Mouse (Mus musculus) forebrain, embryonic 10.5 days (tissue): Measurements from ENCODE around the gene Pla1a. TPM values are rescaled to one million over a fixed set of nuclear protein-coding genes. Genes with fewer than 3 reads are reported as not detected.

Experiments used
- DNase-seq: peaks from one replicate; pipeline ENCODE4 v3.0.0-alpha.2; 2017; ENCODE audit warnings: low spot score; ENCODE audit errors: extremely low spot score
- H3K27ac ChIP-seq: fragments of 300-500 bp; sonication (generic); 2 replicates; pipeline ENCODE4 v1.5.1; 2016; ENCODE audit warnings: mild to moderate bottlenecking
- H3K27me3 ChIP-seq: fragments of 300-500 bp; sonication (generic); 2 replicates; pipeline ENCODE4 v1.6.1; 2016; ENCODE audit warnings: mild to moderate bottlenecking; ENCODE audit not compliant: poor library complexity, severe bottlenecking
- H3K36me3 ChIP-seq: fragments of 300-500 bp; sonication (generic); replicated peaks from 2 replicates; pipeline ENCODE4 v1.6.1; 2016; ENCODE audit warnings: mild to moderate bottlenecking, moderate library complexity
- H3K4me1 ChIP-seq: fragments of 300-500 bp; sonication (generic); 2 replicates; pipeline ENCODE4 v1.6.1; 2016
- H3K4me3 ChIP-seq: fragments of 300-500 bp; sonication (generic); 2 replicates; pipeline ENCODE4 v1.5.1; 2016; ENCODE audit warnings: mild to moderate bottlenecking, moderate library complexity
- H3K9me3 ChIP-seq: fragments of 300-500 bp; sonication (generic); 2 replicates; pipeline ENCODE4 v1.6.1; 2016; ENCODE audit warnings: mild to moderate bottlenecking, moderate library complexity
- WGBS: fragments of 180-500 bp; shearing (Covaris S2); methylation state at CpG from one replicate; pipeline ENCODE4 v1.1.7; 2016; 5-methylcytosine and 5-hydroxymethylcytosine counted together
- polyA plus RNA-seq: library from polyadenylated mRNA; unstranded; fragments of >200 nt; fragmentation: Nextera tagmentation; extraction: Ambion mirVana; gene quantifications from 2 replicates; pipeline ENCODE4 v1.2.1, GENCODE M21; 2016

The Pla1a gene
- polyA plus RNA-seq, 1 experiment from 2014 or later: not detected

- no peaks in the 10 kb centered on the region for H3K36me3 ChIP-seq
- H3K4me1 ChIP-seq: peaks cover 15% of the 10 kb centered on the region
- H3K4me3 ChIP-seq: no peak overlapping the region
- no peaks in the 10 kb centered on the region for H3K27me3 ChIP-seq
- WGBS: 88% methylated on average over 10 of the region's 10 CpGs
- DNase-seq: no peak
- H3K27ac ChIP-seq: no peak overlapping the region
- no peaks in the 10 kb centered on the region for H3K9me3 ChIP-seq
Observed at GRCm38 (mm10) chr16:38365390-38365789, 67.6 kb downstream of the Pla1a start.

GRCm38 (mm10) chr16:38363657-38364056 lies 69.3 kb downstream of the Pla1a start:
- H3K27me3 ChIP-seq: no peaks in the 10 kb centered on the region
- WGBS: 91% methylated on average over 7 of the region's 7 CpGs
- H3K36me3 ChIP-seq: no peaks in the 10 kb centered on the region
- H3K27ac ChIP-seq: no peak overlapping the region
- no peaks in the 10 kb centered on the region for H3K9me3 ChIP-seq
- no peak for DNase-seq
- peaks cover 15% of the 10 kb centered on the region for H3K4me1 ChIP-seq
- no peak overlapping the region for H3K4me3 ChIP-seq

GRCm38 (mm10) chr16:38363256-38363595 lies 69.7 kb downstream of the Pla1a start:
- no peak overlapping the region for H3K4me3 ChIP-seq
- H3K4me1 ChIP-seq: peaks cover 11% of the 10 kb centered on the region
- 90% methylated on average over 3 of the region's 3 CpGs for WGBS
- no peaks in the 10 kb centered on the region for H3K27me3 ChIP-seq
- no peak for DNase-seq
- no peak overlapping the region for H3K27ac ChIP-seq
- no peaks in the 10 kb centered on the region for H3K36me3 ChIP-seq
- H3K9me3 ChIP-seq: no peaks in the 10 kb centered on the region

GRCm38 (mm10) chr16:38362493-38363255 lies 70.3 kb downstream of the Pla1a start:
- Histone ChIP-seq H3K4me1 (peaks cover 11% of the 10 kb centered on the region; the same call in 1 of the 2 replicates), H3K9me3 (no peaks in the 10 kb centered on the region), H3K27ac (no peak overlapping the region), H3K4me3 (no peak overlapping the region), H3K36me3 (no peaks in the 10 kb centered on the region), H3K27me3 (no peaks in the 10 kb centered on the region)
- DNase-seq: no peak
- WGBS: 85% methylated on average over 20 of the region's 20 CpGs

GRCm38 (mm10) chr16:38361933-38362332 lies 71.0 kb downstream of the Pla1a start, which contains the start of gene Popdc2:
Gene Popdc2, plus strand, starts transcription at chr16:38362209.
- no peak for DNase-seq
- Histone ChIP-seq H3K27ac (no peak within 1 kb of the TSS; the same call in 1 of the 2 replicates), H3K36me3 (0 out of 2 replicates have a peak, but pooled peaks cover 2% of the 10 kb centered on the region), H3K4me3 (no peak within 1 kb of the TSS), H3K9me3 (no peaks in the 10 kb centered on the region), H3K4me1 (peaks cover 11% of the 10 kb centered on the region; the same call in 1 of the 2 replicates), H3K27me3 (no peaks in the 10 kb centered on the region)
- WGBS: 73% methylated on average over 10 of the region's 10 CpGs

- H3K36me3 ChIP-seq: 0 out of 2 replicates have a peak, but pooled peaks cover 3% of the 10 kb centered on the region
- WGBS: 21% methylated on average over 2 of the region's 2 CpGs
- H3K4me3 ChIP-seq: no peak overlapping the region
- no peaks in the 10 kb centered on the region for H3K9me3 ChIP-seq
- DNase-seq: no peak
- H3K27me3 ChIP-seq: no peaks in the 10 kb centered on the region
- H3K4me1 ChIP-seq: peaks cover 11% of the 10 kb centered on the region; the same call in 1 of the 2 replicates
- H3K27ac ChIP-seq: no peak overlapping the region
Observed at GRCm38 (mm10) chr16:38360317-38360716, 72.6 kb downstream of the Pla1a start.

GRCm38 (mm10) chr16:38359857-38360256 lies 73.1 kb downstream of the Pla1a start:
- Histone ChIP-seq H3K4me3 (no peak overlapping the region), H3K4me1 (peaks cover 11% of the 10 kb centered on the region; the same call in 1 of the 2 replicates), H3K36me3 (0 out of 2 replicates have a peak, but pooled peaks cover 3% of the 10 kb centered on the region), H3K27me3 (no peaks in the 10 kb centered on the region), H3K27ac (no peak overlapping the region), H3K9me3 (no peaks in the 10 kb centered on the region)
- 87% methylated on average over 3 of the region's 3 CpGs for WGBS
- no peak for DNase-seq

- 0 out of 2 replicates have a peak, but pooled peaks cover 3% of the 10 kb centered on the region for H3K36me3 ChIP-seq
- H3K27ac ChIP-seq: no peak overlapping the region
- H3K4me3 ChIP-seq: no peak overlapping the region
- H3K27me3 ChIP-seq: no peaks in the 10 kb centered on the region
- WGBS: 91% methylated on average over 2 of the region's 2 CpGs
- no peaks in the 10 kb centered on the region for H3K9me3 ChIP-seq
- peaks cover 11% of the 10 kb centered on the region; the same call in 1 of the 2 replicates for H3K4me1 ChIP-seq
- DNase-seq: no peak
Observed at GRCm38 (mm10) chr16:38359241-38359640, 73.7 kb downstream of the Pla1a start.

GRCm38 (mm10) chr16:38358256-38358812 lies 74.6 kb downstream of the Pla1a start:
- no peak for DNase-seq

GRCm38 (mm10) chr16:38354185-38354913 lies 78.6 kb downstream of the Pla1a start:
- no peak overlapping the region for H3K27ac ChIP-seq
- H3K36me3 ChIP-seq: peaks cover 43% of the 10 kb centered on the region
- 90% methylated on average over 5 of the region's 5 CpGs for WGBS
- no peaks in the 10 kb centered on the region for H3K4me1 ChIP-seq
- H3K9me3 ChIP-seq: no peaks in the 10 kb centered on the region
- H3K4me3 ChIP-seq: no peak overlapping the region
- H3K27me3 ChIP-seq: no peaks in the 10 kb centered on the region
- no peak for DNase-seq

More at GRCm38 (mm10) chr16:38358256-38358812, 74.6 kb downstream of the Pla1a start:
- 90% methylated on average over 6 of the region's 6 CpGs for WGBS
- Histone ChIP-seq H3K4me1 (peaks cover 11% of the 10 kb centered on the region; the same call in 1 of the 2 replicates), H3K27me3 (no peaks in the 10 kb centered on the region), H3K36me3 (peaks cover 8% of the 10 kb centered on the region), H3K27ac (no peak overlapping the region), H3K4me3 (no peak overlapping the region), H3K9me3 (no peaks in the 10 kb centered on the region)

- H3K9me3 ChIP-seq: no peaks in the 10 kb centered on the region
- no peak overlapping the region for H3K4me3 ChIP-seq
- no peak for DNase-seq
- peaks cover 49% of the 10 kb centered on the region for H3K36me3 ChIP-seq
- H3K27me3 ChIP-seq: no peaks in the 10 kb centered on the region
- H3K4me1 ChIP-seq: no peaks in the 10 kb centered on the region
- no peak overlapping the region for H3K27ac ChIP-seq
- 90% methylated on average over 2 of the region's 2 CpGs for WGBS
Observed at GRCm38 (mm10) chr16:38353642-38354041, 79.3 kb downstream of the Pla1a start.

GRCm38 (mm10) chr16:38352851-38353250 lies 80.1 kb downstream of the Pla1a start:
- DNase-seq: no peak
- Histone ChIP-seq H3K4me3 (no peak overlapping the region), H3K4me1 (peaks cover 7% of the 10 kb centered on the region), H3K9me3 (no peaks in the 10 kb centered on the region), H3K27me3 (no peaks in the 10 kb centered on the region), H3K36me3 (peaks cover 49% of the 10 kb centered on the region), H3K27ac (no peak overlapping the region)
